ENCODE assay signal across 20 mouse cellular contexts in genomic region chr1:180780291-180780690, GRCm38 (mm10).
"Had no signal": no experiment of that assay in that cellular context is flagged by ENCODE, and none has a peak within 500 bp of the region (broad histone marks: within the 10 kb centered on the region; RNA-seq: fewer than 3 reads in every experiment).

No protein-coding gene starts in this region.

- H3K36me3 ChIP-seq: liver, embryonic 15.5 days; lung, embryonic 15.5 days; midbrain, embryonic 10.5 days; midbrain, embryonic 13.5 days; neural tube, embryonic 13.5 days had no signal

- H3K9me3 ChIP-seq: liver, embryonic 15.5 days; lung, embryonic 15.5 days; midbrain, embryonic 13.5 days; neural tube, embryonic 13.5 days had no signal

- H3K27me3 ChIP-seq: lung, embryonic 15.5 days; neural tube, embryonic 13.5 days had no signal

- H3K4me2 ChIP-seq: liver, embryonic 11.5 days; liver, embryonic 15.5 days; lung, embryonic 15.5 days; midbrain, embryonic 13.5 days; neural tube, embryonic 13.5 days had no signal

- DNase-seq: kidney, postnatal 10 days; layer of hippocampus, postnatal 36 days; lung, adult 18-20 months; lung, postnatal 10 days; lung, postnatal 36 days; retina, postnatal 1 day; right cerebral cortex, postnatal 25 days; thymus, adult 18-20 months; thymus, postnatal 36 days had no signal

- ATAC-seq: inflammation-experienced regulatory T-cells, adult 6 months; midbrain, embryonic 13.5 days; midbrain, embryonic 16.5 days had no signal

- H3K9ac ChIP-seq: liver, embryonic 15.5 days; lung, embryonic 15.5 days; midbrain, embryonic 13.5 days; neural tube, embryonic 13.5 days had no signal

- H3K27ac ChIP-seq: left cerebral cortex, adult 2 months; liver, embryonic 15.5 days; lung, embryonic 15.5 days; midbrain, embryonic 10.5 days; midbrain, embryonic 13.5 days; neural tube, embryonic 13.5 days had no signal

- H3K4me3 ChIP-seq: left cerebral cortex, adult 2 months; liver, embryonic 15.5 days; lung, embryonic 15.5 days; megakaryocyte, embryonic 14.5 days; midbrain, embryonic 10.5 days; midbrain, embryonic 13.5 days; myocyte; neural tube, embryonic 13.5 days had no signal
